Mouse (Mus musculus) kidney, postnatal 0 days (tissue): ENCODE data around the gene 9530053A07Rik. TPM values are rescaled to one million over a fixed set of nuclear protein-coding genes. Genes with fewer than 3 reads are reported as not detected.

ENCODE experiments used
- ATAC-seq: fragments of 200-750 bp; cut with Nextera tagmentation; replicated peaks from 2 replicates; pipeline ENCODE4 v1.8.0; 2017; ENCODE audit warnings: low read depth, moderate number of reproducible peaks, moderate TSS enrichment, moderate library complexity; ENCODE audit not compliant: low FRiP score
- DNase-seq: peaks from one replicate; pipeline ENCODE4 v3.0.0-alpha.2; 2016; ENCODE audit warnings: low spot score
- H3K27ac ChIP-seq: fragments of 300-500 bp; sonication (generic); 2 replicates; pipeline ENCODE4 v1.5.1; 2014; ENCODE audit warnings: mild to moderate bottlenecking
- H3K27me3 ChIP-seq: fragments of 300-500 bp; sonication (generic); 2 replicates; pipeline ENCODE4 v1.6.1; 2014; ENCODE audit warnings: low read length, mixed read lengths; ENCODE audit not compliant: insufficient read depth
- H3K36me3 ChIP-seq: fragments of 300-500 bp; sonication (generic); 2 replicates; pipeline ENCODE4 v1.6.1; 2014; ENCODE audit warnings: low read length, mixed read lengths; ENCODE audit not compliant: insufficient read depth
- H3K4me1 ChIP-seq: fragments of 300-500 bp; sonication (generic); replicated peaks from 2 replicates; pipeline ENCODE4 v1.6.1; 2014; ENCODE audit warnings: antibody characterized with exemption, low read length, mixed read lengths; ENCODE audit not compliant: insufficient read depth
- H3K4me2 ChIP-seq: fragments of 300-500 bp; sonication (generic); 2 replicates; pipeline ENCODE4 v1.6.1; 2014; ENCODE audit warnings: mild to moderate bottlenecking, low read length, moderate library complexity, mixed read lengths
- H3K4me3 ChIP-seq: fragments of 300-500 bp; sonication (generic); replicated peaks from 2 replicates; pipeline ENCODE4 v1.5.1; 2014; ENCODE audit warnings: low read depth, low read length
- H3K9ac ChIP-seq: fragments of 300-500 bp; sonication (generic); 2 replicates; pipeline ENCODE4 v1.6.1; 2014; ENCODE audit warnings: low read depth, low read length
- H3K9me3 ChIP-seq: fragments of 300-500 bp; sonication (generic); replicated peaks from 2 replicates; pipeline ENCODE4 v1.6.1; 2016; ENCODE audit warnings: low read length, inconsistent platforms, mixed read lengths
- CTCF ChIP-seq: IDR thresholded peaks from 2 replicates; pipeline ENCODE4 v1.5.1; 2016; ENCODE audit warnings: antibody characterized with exemption, low read depth, mild to moderate bottlenecking, moderate library complexity
- WGBS: fragments of 180-500 bp; shearing (Covaris S2); extraction: QIAGEN DNeasy Blood & Tissue Kit; methylation state at CpG from one replicate; pipeline ENCODE4 v1.1.7; 2014; 5-methylcytosine and 5-hydroxymethylcytosine counted together
- polyA plus RNA-seq: library from polyadenylated mRNA; unstranded; fragments of >200 nt; fragmentation: Nextera tagmentation; extraction: Ambion mirVana; gene quantifications from 2 replicates; pipeline ENCODE4 v1.2.1, GENCODE M21; 2015

9530053A07Rik gene
- polyA plus RNA-seq, 1 experiment from 2014 or later: 0.08 TPM

GRCm38 (mm10) chr7:28208988-28209508 is 79.8 kb downstream of the 9530053A07Rik start:
- no peak for ATAC-seq
- Histone ChIP-seq H3K4me2 (peak overlapping the region; percentile 53), H3K27me3 (no peaks in the 10 kb centered on the region), H3K9ac (no peak overlapping the region), H3K9me3 (no peaks in the 10 kb centered on the region), H3K36me3 (no peaks in the 10 kb centered on the region), H3K4me1 (no peaks in the 10 kb centered on the region), H3K27ac (no peak overlapping the region), H3K4me3 (peak overlapping the region; percentile 19)
- TF ChIP-seq CTCF: no peak
- 50% methylated on average over 19 of the region's 19 CpGs for WGBS
- peak; percentile 82 for DNase-seq

- Histone ChIP-seq H3K4me1 (no peaks in the 10 kb centered on the region), H3K36me3 (no peaks in the 10 kb centered on the region), H3K27me3 (no peaks in the 10 kb centered on the region), H3K9me3 (no peaks in the 10 kb centered on the region), H3K27ac (no peak overlapping the region), H3K4me3 (no peak overlapping the region), H3K9ac (no peak overlapping the region), H3K4me2 (no peak overlapping the region)
- peak; percentile 49 for TF ChIP-seq CTCF
- 35% methylated on average over 5 of the region's 5 CpGs for WGBS
- no peak for ATAC-seq
- no peak for DNase-seq
These were observed 81.5 kb downstream of the 9530053A07Rik start for GRCm38 (mm10) chr7:28210731-28211130.

- no peaks in the 10 kb centered on the region for H3K9me3 ChIP-seq
- H3K27me3 ChIP-seq: no peaks in the 10 kb centered on the region
- DNase-seq (peak; percentile 60), ATAC-seq (0 out of 2 replicates have a peak, but pooled peaks have one; percentile 33)
- H3K36me3 ChIP-seq: no peaks in the 10 kb centered on the region
- no peaks in the 10 kb centered on the region for H3K4me1 ChIP-seq
- H3K4me2 ChIP-seq: no peak overlapping the region
- 26% methylated on average over 10 of the region's 10 CpGs for WGBS
- no peak overlapping the region for H3K4me3 ChIP-seq
- TF ChIP-seq CTCF: peak; percentile 82
- H3K27ac ChIP-seq: no peak overlapping the region
- no peak overlapping the region for H3K9ac ChIP-seq
These were observed 84.9 kb downstream of the 9530053A07Rik start for GRCm38 (mm10) chr7:28214142-28214541.

Other genes starting within 250 kb of the 9530053A07Rik start
- 5.4 and 5.8 TPM in 2 replicates for gene Zfp974, start 200.0 kb upstream of the 9530053A07Rik start, polyA plus RNA-seq
- 9.4 and 11.7 TPM in 2 replicates for gene Zfp780b, start 150.3 kb upstream of the 9530053A07Rik start, polyA plus RNA-seq
- gene Zfp850, start 115.4 kb upstream of the 9530053A07Rik start, polyA plus RNA-seq: 2.6 and 2.8 TPM in 2 replicates
- 229 and 245 TPM in 2 replicates for gene Psmc4, start 79.4 kb upstream of the 9530053A07Rik start, polyA plus RNA-seq
- 0.92 and 0.96 TPM in 2 replicates for gene Fcgbp, start 58.2 kb upstream of the 9530053A07Rik start, polyA plus RNA-seq
- 111 and 114 TPM in 2 replicates for gene Fbl, start 40.2 kb downstream of the 9530053A07Rik start, polyA plus RNA-seq
- 13.1 and 15.0 TPM in 2 replicates for gene Dyrk1b, start 50.0 kb downstream of the 9530053A07Rik start, polyA plus RNA-seq
- 4.5 and 10.9 TPM in 2 replicates for gene Eid2, start 138.4 kb downstream of the 9530053A07Rik start, polyA plus RNA-seq
- gene Eid2b, start 148.3 kb downstream of the 9530053A07Rik start, polyA plus RNA-seq: 13.8 and 15.6 TPM in 2 replicates
- 0.14 and 0.26 TPM in 2 replicates for gene Selenov, start 161.7 kb downstream of the 9530053A07Rik start, polyA plus RNA-seq
- 0.43 and 0.45 TPM in 2 replicates for gene Dll3, start 172.8 kb downstream of the 9530053A07Rik start, polyA plus RNA-seq
- 117 and 122 TPM in 2 replicates for gene Timm50, start 182.6 kb downstream of the 9530053A07Rik start, polyA plus RNA-seq
- 53.4 and 59.8 TPM in 2 replicates for gene Supt5, start 209.3 kb downstream of the 9530053A07Rik start, polyA plus RNA-seq
- 1,088 and 1,198 TPM in 2 replicates for gene Rps16, start 221.2 kb downstream of the 9530053A07Rik start, polyA plus RNA-seq
- gene Plekhg2, start 243.1 kb downstream of the 9530053A07Rik start, polyA plus RNA-seq: 29.9 and 33.3 TPM in 2 replicates